Mouse (Mus musculus): ENCODE data around the gene Tsc22d2. TPM values are rescaled to one million over a fixed set of nuclear protein-coding genes. Genes with fewer than 3 reads are reported as not detected.
"Not testable (repeated sequence)": the region's sequence is repeated elsewhere in the genome, so short reads cannot be mapped to it uniquely, and the experiment has no call there.

Gene Tsc22d2
- polyA plus RNA-seq, 1 experiment from 2014 or later = 10.6 TPM

GRCm38 (mm10) chr3:58454414-58455205 is 40.1 kb downstream of the Tsc22d2 start:
- 42% methylated on average over 4 of the region's 4 CpGs for WGBS

DNA sequence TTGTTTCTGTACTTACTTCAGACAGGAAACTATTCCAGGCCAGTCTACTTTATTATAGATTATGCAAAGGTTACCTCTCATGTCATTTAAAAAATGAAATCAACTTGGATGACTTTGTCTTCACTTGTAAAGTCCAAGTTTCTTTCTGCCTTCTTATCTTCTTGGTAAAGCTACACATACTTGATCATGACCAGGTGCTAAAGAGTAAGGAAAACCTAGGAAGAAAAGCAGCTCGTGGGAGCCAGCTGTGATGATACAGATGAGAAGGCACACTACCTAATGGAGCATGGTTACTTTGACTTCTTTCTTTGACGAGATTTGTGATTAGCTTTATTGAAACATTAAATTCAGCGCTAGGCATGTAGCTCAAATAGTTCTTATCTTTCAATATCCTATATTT is 40.7 kb downstream of the Tsc22d2 start:
- ATAC-seq (replicated peaks; ENCODE audit: low FRiP score) = no peak

More at GRCm38 (mm10) chr3:58454414-58455205, 40.1 kb downstream of the Tsc22d2 start:
- Histone ChIP-seq H3K9me3 (ENCODE audit: control insufficient read depth, low read length) (no peaks in the 10 kb centered on the region), H3K27ac (ENCODE audit: low read depth, low read length) (peak overlapping the region; percentile 38; the same call in 1 of the 2 replicates), H3K27me3 (replicated peaks; ENCODE audit: control insufficient read depth, insufficient read depth, low read length) (no peaks in the 10 kb centered on the region), H3K9ac (ENCODE audit: low read depth, low read length) (no peak overlapping the region), H3K4me1 (replicated peaks; ENCODE audit: control insufficient read depth, insufficient read depth, low read length) (peaks cover 9% of the 10 kb centered on the region), H3K36me3 (ENCODE audit: control insufficient read depth, insufficient read depth, low read length) (no peaks in the 10 kb centered on the region), H3K4me3 (ENCODE audit: low read depth, low read length) (no peak overlapping the region), H3K4me2 (peak overlapping the region; percentile 29; the same call in 1 of the 2 replicates)
- DNase-seq (ENCODE audit: low spot score) (no peak), ATAC-seq (replicated peaks; ENCODE audit: low FRiP score) (peak; percentile 81)

DNA sequence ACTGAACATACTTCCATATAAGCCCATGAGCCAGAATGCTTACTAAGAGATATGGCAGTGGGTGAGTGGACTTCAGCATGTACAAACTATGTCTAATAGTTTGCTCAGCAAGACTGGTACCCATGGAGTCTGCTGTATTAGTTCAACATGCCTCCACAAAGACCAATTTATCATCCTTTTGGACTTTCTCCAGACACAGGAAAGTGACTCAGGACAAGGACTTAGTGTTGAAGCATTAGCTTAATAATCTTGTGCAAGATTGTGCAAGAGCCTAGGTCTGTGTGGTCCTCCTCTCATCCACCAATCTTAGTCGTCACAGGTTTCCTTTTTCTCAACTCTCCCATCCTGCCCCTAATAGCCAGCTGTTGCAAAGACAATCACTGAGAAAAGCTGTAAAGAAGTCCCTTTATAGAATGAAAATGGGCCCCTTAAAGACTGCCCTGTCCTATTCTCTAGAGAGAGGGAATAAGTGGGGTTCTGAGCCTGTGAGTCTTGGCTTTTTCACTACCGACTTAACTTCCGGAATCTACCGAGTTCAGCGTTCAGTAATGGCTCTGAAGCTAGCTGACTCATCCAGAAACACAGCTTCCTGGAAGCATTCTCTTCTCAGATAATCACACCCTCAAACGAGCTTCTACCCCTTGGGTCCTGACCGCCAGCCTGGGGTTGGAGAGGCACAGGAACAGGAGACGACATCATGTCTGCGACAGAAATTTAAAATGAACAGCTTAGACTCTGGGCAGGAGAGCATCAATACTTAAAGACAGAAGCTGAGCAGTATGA is 55.3 kb downstream of the Tsc22d2 start:
- WGBS = 43% methylated on average over 9 of the region's 9 CpGs
- no peaks in the 10 kb centered on the region for H3K4me1 ChIP-seq (replicated peaks; ENCODE audit: control insufficient read depth, insufficient read depth, low read length)
- DNase-seq (ENCODE audit: low spot score) = no peak
- H3K4me2 ChIP-seq = peak overlapping the region; percentile 44
- H3K27me3 ChIP-seq (replicated peaks; ENCODE audit: control insufficient read depth, insufficient read depth, low read length) = no peaks in the 10 kb centered on the region
- H3K9ac ChIP-seq (ENCODE audit: low read depth, low read length) = no peak overlapping the region
- H3K9me3 ChIP-seq (ENCODE audit: control insufficient read depth, low read length) = no peaks in the 10 kb centered on the region
- H3K36me3 ChIP-seq (ENCODE audit: control insufficient read depth, insufficient read depth, low read length) = no peaks in the 10 kb centered on the region
- ATAC-seq (replicated peaks; ENCODE audit: low FRiP score) = peak; percentile 49
- H3K27ac ChIP-seq (ENCODE audit: low read depth, low read length) = peak overlapping the region; percentile 21; the same call in 1 of the 2 replicates
- H3K4me3 ChIP-seq (ENCODE audit: low read depth, low read length) = no peak overlapping the region

More for the DNA sequence above, 40.7 kb downstream of the Tsc22d2 start:
- no peak overlapping the region for H3K9ac ChIP-seq (ENCODE audit: low read depth, low read length)
- peaks cover 9% of the 10 kb centered on the region for H3K4me1 ChIP-seq (replicated peaks; ENCODE audit: control insufficient read depth, insufficient read depth, low read length)
- no peak overlapping the region for H3K4me3 ChIP-seq (ENCODE audit: low read depth, low read length)
- 77% methylated on average over 3 of the region's 3 CpGs for WGBS
- DNase-seq (ENCODE audit: low spot score) = no peak
- peaks cover 1% of the 10 kb centered on the region; the same call in 1 of the 2 replicates for H3K36me3 ChIP-seq (ENCODE audit: control insufficient read depth, insufficient read depth, low read length)
- H3K27me3 ChIP-seq (replicated peaks; ENCODE audit: control insufficient read depth, insufficient read depth, low read length) = no peaks in the 10 kb centered on the region
- no peak overlapping the region for H3K4me2 ChIP-seq
- H3K27ac ChIP-seq (ENCODE audit: low read depth, low read length) = peak overlapping the region; percentile 38; the same call in 1 of the 2 replicates
- H3K9me3 ChIP-seq (ENCODE audit: control insufficient read depth, low read length) = no peaks in the 10 kb centered on the region

DNA sequence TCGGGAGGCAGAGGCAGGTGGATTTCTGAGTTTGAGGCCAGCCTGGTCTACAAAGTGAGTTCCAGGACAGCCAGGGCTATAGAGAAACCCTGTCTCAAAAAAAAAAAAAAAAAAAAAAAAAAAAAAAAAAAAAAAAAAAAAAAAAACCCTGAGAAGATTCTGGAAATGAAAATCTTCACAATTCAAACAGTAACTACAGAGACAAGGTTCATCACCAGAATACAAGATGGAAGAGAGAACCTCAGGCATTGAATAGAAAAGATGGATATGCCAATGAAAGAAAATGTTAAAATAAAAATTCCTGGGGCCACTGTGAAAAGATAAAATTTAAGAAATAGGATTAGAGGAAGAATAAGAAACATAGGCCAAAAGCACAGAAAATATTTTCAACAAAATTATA is 60.8 kb downstream of the Tsc22d2 start:
- H3K4me1 ChIP-seq (replicated peaks; ENCODE audit: control insufficient read depth, insufficient read depth, low read length); DNase-seq (ENCODE audit: low spot score); H3K9me3 ChIP-seq (ENCODE audit: control insufficient read depth, low read length); H3K4me2 ChIP-seq; ATAC-seq (replicated peaks; ENCODE audit: low FRiP score); H3K36me3 ChIP-seq (ENCODE audit: control insufficient read depth, insufficient read depth, low read length); H3K9ac ChIP-seq (ENCODE audit: low read depth, low read length); H3K27ac ChIP-seq (ENCODE audit: low read depth, low read length); H3K27me3 ChIP-seq (replicated peaks; ENCODE audit: control insufficient read depth, insufficient read depth, low read length); H3K4me3 ChIP-seq (ENCODE audit: low read depth, low read length): not testable (repeated sequence)
- whole genome bisulfite sequencing = 100% methylated on average over 1 of the region's 1 CpGs

- no peak overlapping the region for H3K4me2 ChIP-seq
- no peak for DNase-seq (ENCODE audit: low spot score)
- 73% methylated on average over 2 of the region's 2 CpGs for WGBS
- H3K4me3 ChIP-seq (ENCODE audit: low read depth, low read length) = no peak overlapping the region
- no peaks in the 10 kb centered on the region for H3K36me3 ChIP-seq (ENCODE audit: control insufficient read depth, insufficient read depth, low read length)
- H3K4me1 ChIP-seq (replicated peaks; ENCODE audit: control insufficient read depth, insufficient read depth, low read length) = no peaks in the 10 kb centered on the region
- no peak for ATAC-seq (replicated peaks; ENCODE audit: low FRiP score)
- no peak overlapping the region for H3K9ac ChIP-seq (ENCODE audit: low read depth, low read length)
- H3K27me3 ChIP-seq (replicated peaks; ENCODE audit: control insufficient read depth, insufficient read depth, low read length) = no peaks in the 10 kb centered on the region
- H3K27ac ChIP-seq (ENCODE audit: low read depth, low read length) = no peak overlapping the region
- no peaks in the 10 kb centered on the region for H3K9me3 ChIP-seq (ENCODE audit: control insufficient read depth, low read length)
These were observed 64.4 kb downstream of the Tsc22d2 start for GRCm38 (mm10) chr3:58478755-58479455.

GRCm38 (mm10) chr3:58485883-58486282 is 71.4 kb downstream of the Tsc22d2 start:
- DNase-seq (ENCODE audit: low spot score) = no peak
- WGBS = 63% methylated on average over 7 of the region's 7 CpGs
- no peak overlapping the region for H3K27ac ChIP-seq (ENCODE audit: low read depth, low read length)
- no peak for ATAC-seq (replicated peaks; ENCODE audit: low FRiP score)
- no peak overlapping the region for H3K9ac ChIP-seq (ENCODE audit: low read depth, low read length)
- no peak overlapping the region for H3K4me3 ChIP-seq (ENCODE audit: low read depth, low read length)
- no peaks in the 10 kb centered on the region for H3K9me3 ChIP-seq (ENCODE audit: control insufficient read depth, low read length)
- H3K36me3 ChIP-seq (ENCODE audit: control insufficient read depth, insufficient read depth, low read length) = no peaks in the 10 kb centered on the region
- H3K4me2 ChIP-seq = no peak overlapping the region
- H3K27me3 ChIP-seq (replicated peaks; ENCODE audit: control insufficient read depth, insufficient read depth, low read length) = no peaks in the 10 kb centered on the region
- no peaks in the 10 kb centered on the region for H3K4me1 ChIP-seq (replicated peaks; ENCODE audit: control insufficient read depth, insufficient read depth, low read length)

- Histone ChIP-seq H3K4me1 (replicated peaks; ENCODE audit: control insufficient read depth, insufficient read depth, low read length) (no peaks in the 10 kb centered on the region), H3K27ac (ENCODE audit: low read depth, low read length) (no peak overlapping the region), H3K36me3 (ENCODE audit: control insufficient read depth, insufficient read depth, low read length) (no peaks in the 10 kb centered on the region), H3K4me2 (no peak overlapping the region), H3K9ac (ENCODE audit: low read depth, low read length) (no peak overlapping the region), H3K27me3 (replicated peaks; ENCODE audit: control insufficient read depth, insufficient read depth, low read length) (no peaks in the 10 kb centered on the region), H3K4me3 (ENCODE audit: low read depth, low read length) (no peak overlapping the region), H3K9me3 (ENCODE audit: control insufficient read depth, low read length) (no peaks in the 10 kb centered on the region)
- ATAC-seq (replicated peaks; ENCODE audit: low FRiP score) = no peak
- 60% methylated on average over 3 of the region's 3 CpGs for WGBS
- no peak for DNase-seq (ENCODE audit: low spot score)
These were observed 72.6 kb downstream of the Tsc22d2 start for GRCm38 (mm10) chr3:58487121-58487520.

DNA sequence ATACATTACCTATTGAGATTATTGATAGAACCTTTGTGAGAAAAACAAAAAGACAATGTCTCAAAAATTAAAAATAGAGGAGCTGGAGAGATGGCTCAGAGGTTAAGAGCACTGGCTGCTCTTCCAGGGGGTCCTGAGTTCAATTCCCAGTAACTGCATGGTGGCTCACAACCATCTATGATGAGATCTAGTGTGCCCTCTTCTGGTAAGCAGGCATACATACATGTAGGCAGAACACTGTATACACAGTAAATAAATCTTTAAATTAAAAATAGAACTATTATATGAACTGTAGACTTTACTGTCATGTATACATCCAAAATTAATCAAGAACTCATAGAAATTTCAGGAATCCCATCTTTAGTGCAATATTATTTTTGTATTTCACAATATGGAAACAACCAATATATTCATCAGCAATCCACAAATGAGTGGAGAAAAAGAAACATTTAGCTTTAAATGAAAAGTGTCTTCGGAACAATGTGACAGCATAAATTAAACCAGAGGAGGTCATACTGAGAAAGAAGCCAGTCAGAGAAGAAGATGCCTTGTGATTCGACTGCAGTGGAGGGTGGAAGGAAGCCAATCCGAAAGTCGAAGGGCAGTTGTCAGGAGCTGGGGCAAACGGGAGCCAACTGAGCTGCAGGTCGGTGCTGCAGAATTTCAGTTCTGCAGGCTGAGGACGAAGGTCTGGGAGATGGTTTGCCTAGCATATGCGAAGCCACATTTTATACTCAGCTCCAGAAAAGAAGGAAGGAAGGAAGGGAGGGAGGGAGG is 73.7 kb downstream of the Tsc22d2 start:
- H3K27me3 ChIP-seq (replicated peaks; ENCODE audit: control insufficient read depth, insufficient read depth, low read length) = no peaks in the 10 kb centered on the region
- ATAC-seq (replicated peaks; ENCODE audit: low FRiP score) (no peak), DNase-seq (ENCODE audit: low spot score) (no peak)
- H3K4me1 ChIP-seq (replicated peaks; ENCODE audit: control insufficient read depth, insufficient read depth, low read length) = no peaks in the 10 kb centered on the region
- 76% methylated on average over 8 of the region's 8 CpGs for WGBS
- no peak overlapping the region for H3K4me3 ChIP-seq (ENCODE audit: low read depth, low read length)
- H3K36me3 ChIP-seq (ENCODE audit: control insufficient read depth, insufficient read depth, low read length) = no peaks in the 10 kb centered on the region
- no peaks in the 10 kb centered on the region for H3K9me3 ChIP-seq (ENCODE audit: control insufficient read depth, low read length)
- H3K9ac ChIP-seq (ENCODE audit: low read depth, low read length) = no peak overlapping the region
- H3K4me2 ChIP-seq = no peak overlapping the region
- H3K27ac ChIP-seq (ENCODE audit: low read depth, low read length) = no peak overlapping the region

Measured in liver, embryonic 11.5 days (tissue).